Mouse (Mus musculus): ENCODE measurements around the gene Wdpcp.
"Not testable (repeated sequence)": the region's sequence is repeated elsewhere in the genome, so short reads cannot be mapped to it uniquely, and the experiment has no call there.

The Wdpcp gene

GRCm38 (mm10) chr11:21571700-21572381 lies at the start of gene Wdpcp, which contains the start of gene Mdh1:
Gene Wdpcp, plus strand, starts transcription at chr11:21572235.
Gene Mdh1, minus strand, starts transcription at chr11:21572367.
- DNase-seq (ENCODE audit: low read depth in 2 of 2, low spot score in 2 of 2) = peak; percentile 94 to 96

GRCm38 (mm10) chr11:21528676-21529394 lies 43.2 kb upstream of the Wdpcp start:
- no peak for DNase-seq (ENCODE audit: low read depth in 2 of 2, low spot score in 2 of 2)

- DNase-seq (ENCODE audit: low read depth in 2 of 2, low spot score in 2 of 2) = not testable (repeated sequence)
Observed at GRCm38 (mm10) chr11:21530856-21531255, 41.2 kb upstream of the Wdpcp start.

GRCm38 (mm10) chr11:21540072-21540471 lies 32.0 kb upstream of the Wdpcp start:
- DNase-seq (ENCODE audit: low read depth in 2 of 2, low spot score in 2 of 2) = no peak

GRCm38 (mm10) chr11:21540622-21541021 lies 31.4 kb upstream of the Wdpcp start:
- DNase-seq (ENCODE audit: low read depth in 2 of 2, low spot score in 2 of 2) = no peak

- no peak for DNase-seq (ENCODE audit: low read depth in 2 of 2, low spot score in 2 of 2)
Observed at GRCm38 (mm10) chr11:21542731-21543130, 29.3 kb upstream of the Wdpcp start.

- DNase-seq (ENCODE audit: low read depth in 2 of 2, low spot score in 2 of 2) = no peak
Observed at GRCm38 (mm10) chr11:21545021-21545420, 27.0 kb upstream of the Wdpcp start.

GRCm38 (mm10) chr11:21545951-21546350 lies 26.1 kb upstream of the Wdpcp start:
- no peak for DNase-seq (ENCODE audit: low read depth in 2 of 2, low spot score in 2 of 2)

- no peak for DNase-seq (ENCODE audit: low read depth in 2 of 2, low spot score in 2 of 2)
Observed at GRCm38 (mm10) chr11:21546671-21547070, 25.4 kb upstream of the Wdpcp start.

GRCm38 (mm10) chr11:21547518-21547917 lies 24.5 kb upstream of the Wdpcp start:
- DNase-seq (ENCODE audit: low read depth in 2 of 2, low spot score in 2 of 2) = no peak

- DNase-seq (ENCODE audit: low read depth in 2 of 2, low spot score in 2 of 2) = no peak
Observed at GRCm38 (mm10) chr11:21549052-21549451, 23.0 kb upstream of the Wdpcp start.

GRCm38 (mm10) chr11:21549754-21550153 lies 22.3 kb upstream of the Wdpcp start:
- no peak for DNase-seq (ENCODE audit: low read depth in 2 of 2, low spot score in 2 of 2)

- no peak for DNase-seq (ENCODE audit: low read depth in 2 of 2, low spot score in 2 of 2)
Observed at GRCm38 (mm10) chr11:21550222-21551173, 21.5 kb upstream of the Wdpcp start.

GRCm38 (mm10) chr11:21552049-21552448 lies 20.0 kb upstream of the Wdpcp start:
- DNase-seq (ENCODE audit: low read depth in 2 of 2, low spot score in 2 of 2) = no peak

GRCm38 (mm10) chr11:21559727-21560126 lies 12.3 kb upstream of the Wdpcp start:
- DNase-seq (ENCODE audit: low read depth in 2 of 2, low spot score in 2 of 2) = no peak

GRCm38 (mm10) chr11:21561347-21561746 lies 10.7 kb upstream of the Wdpcp start:
- DNase-seq (ENCODE audit: low read depth in 2 of 2, low spot score in 2 of 2) = no peak

- no peak for DNase-seq (ENCODE audit: low read depth in 2 of 2, low spot score in 2 of 2)
Observed at GRCm38 (mm10) chr11:21563617-21564325, 8.3 kb upstream of the Wdpcp start.

- no peak for DNase-seq (ENCODE audit: low read depth in 2 of 2, low spot score in 2 of 2)
Observed at GRCm38 (mm10) chr11:21564681-21565405, 7.2 kb upstream of the Wdpcp start.

GRCm38 (mm10) chr11:21566934-21567333 lies 5.1 kb upstream of the Wdpcp start:
- DNase-seq (ENCODE audit: low read depth in 2 of 2, low spot score in 2 of 2) = no peak

GRCm38 (mm10) chr11:21567733-21568132 lies 4.3 kb upstream of the Wdpcp start:
- no peak for DNase-seq (ENCODE audit: low read depth in 2 of 2, low spot score in 2 of 2)

Data from CD8-positive naive resting alpha-beta T cell, adult 2 months (primary cell).